Mouse (Mus musculus) B cell, adult (primary cell): Measurements from ENCODE around the gene Nfic. TPM values are rescaled to one million over a fixed set of nuclear protein-coding genes. Genes with fewer than 3 reads are reported as not detected.

Experiments
- total RNA-seq: library from RNA; stranded (reverse); gene quantifications from 4 replicates; pipeline ENCODE4 v1.2.4, GENCODE M21; 2023; ENCODE audit not compliant: inconsistent age

Nfic gene
- 15.2 to 21.2 TPM (median 16.2 TPM) in 4 replicates for total RNA-seq

DNA sequence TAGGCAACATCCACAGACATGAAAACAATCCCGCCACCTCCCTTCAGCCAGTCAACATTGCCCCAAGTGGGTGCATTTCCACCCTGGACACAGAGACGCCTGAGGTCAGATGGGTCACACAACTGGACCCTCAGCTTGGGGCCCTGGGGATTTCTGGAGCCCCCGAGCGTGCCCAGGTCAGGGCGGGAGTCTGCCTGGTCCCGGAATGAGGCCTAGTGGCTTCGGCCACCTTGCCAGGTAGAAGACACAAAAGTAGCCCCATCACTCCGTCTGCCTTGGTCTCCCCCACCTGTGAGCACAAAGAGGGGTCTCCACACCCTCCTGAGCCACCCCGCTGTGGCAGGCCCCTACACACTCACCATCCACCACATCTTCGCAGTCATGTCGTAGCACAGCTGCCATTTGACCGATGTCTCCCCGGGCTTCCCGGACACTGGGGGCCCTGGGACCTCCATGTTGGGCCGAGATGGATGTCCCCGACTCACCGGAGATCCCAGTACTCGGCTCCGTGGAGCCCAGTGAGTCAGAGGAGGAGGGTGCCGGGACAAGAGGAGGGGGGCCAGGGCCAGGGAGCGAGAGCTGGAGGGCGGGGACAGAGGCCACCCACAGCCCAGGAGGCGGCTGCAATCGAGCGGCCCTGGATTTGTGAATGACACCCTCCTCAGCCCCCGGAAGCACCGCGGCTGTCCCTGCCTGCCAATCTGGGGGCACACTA, at the start of gene Nfic:
Gene Nfic, minus strand, starts transcription at position 455 of the 715 bp plus-strand sequence.

DNA sequence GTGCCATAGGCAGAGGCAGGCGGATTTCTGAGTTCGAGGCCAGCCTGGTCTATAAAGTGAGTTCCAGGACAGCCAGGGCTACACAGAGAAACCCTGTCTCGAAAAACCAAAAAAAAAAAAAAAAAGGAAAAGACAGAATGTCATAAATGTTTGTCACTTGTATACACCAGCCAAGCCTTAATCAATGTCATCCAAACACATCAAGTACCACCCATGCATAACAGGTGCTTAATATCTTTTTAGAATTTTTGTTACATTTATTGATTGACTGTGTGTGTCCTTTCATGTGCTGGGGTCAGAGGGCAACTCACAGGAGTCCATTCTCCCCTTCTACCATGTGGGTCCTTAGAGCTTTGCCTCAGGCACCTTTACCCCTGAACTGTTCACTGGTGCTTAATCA, 44.6 kb upstream of the Nfic start, which contains the start of gene S1pr4:
Gene S1pr4, minus strand, starts transcription at position 101 of the 400 bp plus-strand sequence.

DNA sequence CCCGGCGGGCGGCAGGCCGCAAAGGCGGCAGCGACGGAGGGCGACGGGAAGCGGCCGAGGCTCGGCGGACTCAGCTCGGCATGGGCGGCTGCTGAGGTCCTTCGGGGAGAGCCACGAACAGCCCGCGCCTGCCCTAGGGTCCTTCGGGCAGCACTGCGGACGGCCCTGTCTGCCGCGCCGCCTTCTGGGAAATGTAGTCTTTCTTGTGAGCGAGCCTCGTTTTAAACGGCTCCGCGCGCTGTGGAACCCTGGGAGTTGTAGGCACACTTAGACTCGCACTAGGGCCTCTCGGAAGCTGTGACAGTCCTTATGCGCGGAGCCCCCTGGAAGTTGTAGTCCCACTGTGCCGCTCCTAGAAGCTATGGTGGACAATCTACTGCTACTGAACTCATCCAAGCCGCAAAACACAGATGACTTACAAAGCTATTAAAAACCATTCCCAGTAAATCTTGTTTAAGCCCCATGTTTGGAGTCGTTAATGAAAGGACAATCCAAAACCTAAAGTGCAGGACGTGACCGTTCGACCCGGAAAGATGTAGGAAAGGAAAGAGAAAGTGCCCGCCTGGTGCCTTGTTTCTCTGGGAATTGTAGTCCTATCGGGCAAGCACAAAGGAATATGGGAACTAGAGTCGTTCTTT, 40.9 kb upstream of the Nfic start, which contains the start of gene Ncln:
Gene Ncln, minus strand, starts transcription at position 129 of the 638 bp plus-strand sequence.

DNA sequence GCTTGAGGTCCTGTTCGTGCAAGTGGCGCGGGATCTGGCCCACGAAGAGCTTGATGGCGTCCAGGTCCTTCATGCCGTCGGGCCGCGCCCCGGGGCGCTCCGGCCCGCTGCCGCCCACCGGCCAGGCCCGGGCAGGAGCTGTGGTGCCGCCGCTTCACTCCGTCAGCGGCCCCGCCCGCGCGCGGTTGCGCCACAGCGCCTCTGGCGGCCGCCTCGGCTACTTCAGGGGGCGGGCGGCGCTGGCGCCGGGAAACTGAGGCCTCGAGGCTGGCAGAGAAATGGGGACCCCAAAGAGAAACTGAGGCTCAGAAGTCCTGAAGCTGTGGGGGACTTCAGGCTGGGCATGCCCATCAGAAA, 27.1 kb upstream of the Nfic start, which contains the start of gene Celf5:
Gene Celf5, minus strand, starts transcription at position 177 of the 357 bp plus-strand sequence.

DNA sequence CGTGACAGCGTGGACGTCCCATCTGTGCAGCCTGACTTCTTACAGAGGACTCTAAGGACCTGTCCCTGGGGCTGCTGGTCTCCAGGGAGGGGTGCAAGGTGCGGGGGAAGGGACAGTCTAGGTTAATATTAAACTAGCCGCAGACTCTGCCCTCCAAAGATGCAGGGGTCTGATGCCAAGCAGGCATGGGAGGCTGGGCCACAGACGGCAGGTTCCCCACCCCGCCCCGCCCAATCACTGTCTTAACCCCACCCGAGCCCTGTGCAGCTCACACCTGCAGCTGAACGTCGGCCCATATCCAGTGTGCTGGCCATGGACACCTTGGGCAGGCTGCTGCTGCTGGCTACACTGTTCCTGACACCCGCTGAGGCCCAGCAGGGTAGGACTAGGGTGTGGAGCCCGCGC, 62.7 kb downstream of the Nfic start, which contains the start of gene Smim24:
Gene Smim24, plus strand, starts transcription at position 271 of the 405 bp plus-strand sequence.

DNA sequence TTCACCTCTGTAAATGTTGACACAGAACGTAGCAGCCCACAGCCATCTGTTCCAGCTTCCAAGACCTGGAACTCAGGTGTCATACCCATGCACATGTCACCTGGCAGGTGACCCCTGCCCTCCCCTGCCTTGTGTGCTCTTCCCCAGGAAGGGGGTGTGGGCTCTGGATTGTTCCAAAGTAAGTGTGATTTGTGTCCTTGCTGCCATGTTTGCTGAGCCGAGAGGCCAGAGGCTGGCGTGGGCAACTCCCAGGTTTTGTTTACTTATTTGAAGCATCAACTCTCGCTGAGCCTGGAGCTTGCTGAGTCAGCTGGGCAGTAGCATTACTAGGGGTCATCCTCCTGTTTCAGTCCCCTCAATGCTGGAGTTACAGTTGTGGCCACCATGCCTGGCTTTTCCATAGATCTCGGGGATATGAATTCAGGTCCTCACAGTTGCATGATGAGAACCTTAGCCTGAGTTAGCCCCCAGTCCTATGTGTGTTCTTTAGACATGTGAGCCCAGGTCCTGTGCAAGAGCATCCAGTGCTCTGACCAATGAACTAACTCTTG, 66.9 kb downstream of the Nfic start, which contains the start of gene Gm48552:
Gene Gm48552, plus strand, starts transcription at position 501 of the 551 bp plus-strand sequence.

DNA sequence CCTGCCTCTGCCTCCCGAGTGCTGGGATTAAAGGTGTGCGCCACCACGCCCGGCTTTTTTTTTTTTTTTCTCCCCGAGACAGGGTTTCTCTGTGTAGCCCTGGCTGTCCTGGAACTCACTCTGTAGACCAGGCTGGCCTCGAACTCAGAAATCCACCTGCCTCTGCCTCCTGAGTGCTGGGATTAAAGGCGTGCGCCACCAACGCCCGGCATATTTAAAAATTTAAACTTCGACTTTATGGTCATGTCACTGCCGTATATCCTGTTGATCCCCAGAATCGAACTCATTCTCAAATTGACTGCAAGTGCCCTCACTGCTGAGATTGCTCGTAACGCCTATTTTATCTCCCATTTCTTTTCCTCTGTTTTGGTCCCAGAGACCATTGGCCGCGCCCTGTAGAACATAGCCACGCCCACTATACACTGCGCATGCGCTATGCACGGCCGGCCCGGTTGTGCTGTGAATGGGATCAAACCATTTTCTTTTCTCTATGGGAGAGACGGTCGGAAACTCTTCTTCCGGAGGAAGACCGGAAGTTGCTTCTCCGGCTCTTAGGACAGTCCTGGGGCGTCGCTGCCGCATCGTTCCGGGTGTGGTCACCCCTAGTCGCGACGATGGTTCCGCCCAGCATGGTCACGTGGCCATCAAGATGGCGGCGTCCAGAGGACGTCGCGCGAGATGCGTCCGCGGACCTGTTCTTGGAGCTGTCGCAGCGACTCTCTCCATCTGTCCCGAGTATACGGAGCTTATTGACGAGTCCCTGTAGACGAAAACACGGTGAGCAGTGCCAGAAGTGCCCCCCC, 71.4 kb downstream of the Nfic start, which contains the start of the genes Dohh and Gm48551:
Gene Dohh, plus strand, starts transcription at position 627 of the 803 bp plus-strand sequence.
Gene Gm48551, plus strand, starts transcription at position 665 of the 803 bp plus-strand sequence.

DNA sequence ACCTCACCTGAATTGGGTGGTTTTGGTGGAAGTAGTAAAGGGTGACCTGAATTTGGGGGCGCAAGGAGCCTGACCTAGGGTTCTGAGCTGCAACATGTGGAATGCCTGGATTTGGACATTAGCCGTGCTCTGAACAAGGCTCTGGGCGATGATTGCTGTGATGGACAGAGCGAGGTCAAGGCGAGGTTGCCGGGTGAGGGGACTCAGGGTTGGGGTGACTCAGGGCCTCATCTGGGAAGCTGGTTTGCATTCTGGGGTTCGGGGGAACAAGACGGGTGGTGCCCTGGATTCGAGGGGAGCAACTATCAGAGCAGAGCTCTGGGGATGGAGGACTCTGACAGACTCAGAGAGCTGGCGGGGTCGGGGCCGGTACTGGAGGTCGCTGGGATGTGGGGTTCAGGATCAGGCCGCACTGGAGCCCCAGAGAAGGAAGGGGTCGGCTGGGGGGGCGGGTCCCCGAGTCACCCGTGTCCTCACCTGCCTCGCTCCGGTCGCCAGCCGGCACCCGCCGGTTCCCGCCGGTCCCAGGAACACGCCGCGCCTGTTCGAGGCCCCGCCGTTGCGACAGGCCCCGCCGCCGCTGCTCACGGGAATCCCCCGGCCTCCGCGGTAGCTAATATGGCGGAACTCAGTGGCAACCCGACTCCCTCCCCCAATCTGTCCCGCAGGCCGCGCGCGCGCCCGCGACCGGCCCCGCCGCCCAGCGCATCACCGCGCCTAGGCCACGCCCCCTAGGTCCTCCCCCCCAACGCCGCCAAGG, 77.5 kb downstream of the Nfic start, which contains the start of gene Fzr1:
Gene Fzr1, minus strand, starts transcription at position 724 of the 760 bp plus-strand sequence.

DNA sequence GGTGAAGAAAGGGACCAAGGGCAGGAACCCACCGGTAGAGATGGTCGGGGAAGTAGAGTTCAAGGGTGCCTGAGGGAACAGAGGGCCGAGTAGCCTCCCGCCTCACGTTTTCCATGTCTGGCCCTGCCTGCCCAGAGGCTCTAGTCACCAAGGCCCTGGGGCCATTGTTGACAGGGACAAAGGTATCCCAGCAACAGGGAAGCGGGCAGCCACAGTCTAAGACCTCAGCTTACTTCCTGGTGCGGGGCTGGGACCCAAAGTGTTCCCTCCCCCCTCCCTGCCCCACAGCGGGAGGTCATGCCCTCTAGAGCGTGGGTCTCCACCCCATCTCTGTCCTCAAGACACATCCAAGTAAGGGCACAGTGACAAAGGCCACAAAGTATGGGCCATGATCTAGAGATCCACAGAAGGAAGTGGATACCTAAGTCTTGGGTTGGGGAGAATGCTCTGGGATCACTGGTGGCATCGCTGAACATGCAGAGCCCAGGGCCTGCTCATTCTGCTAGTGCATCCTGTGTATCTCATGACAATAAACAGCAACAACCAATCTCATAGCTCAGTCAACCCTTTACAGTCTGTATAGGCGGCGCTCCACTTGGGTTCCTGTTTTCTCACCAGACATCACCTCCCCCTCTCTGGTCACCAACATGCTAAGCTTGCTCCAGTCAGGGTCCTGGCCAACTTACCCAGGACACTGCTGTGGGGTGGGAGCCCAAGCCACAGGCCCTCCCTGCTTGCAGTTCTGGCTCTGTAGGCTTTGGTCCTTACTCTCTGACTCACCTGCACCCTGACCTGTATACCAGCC, 89.6 kb downstream of the Nfic start, which contains the start of gene 4930404N11Rik:
Gene 4930404N11Rik, minus strand, starts transcription at position 145 of the 805 bp plus-strand sequence.

DNA sequence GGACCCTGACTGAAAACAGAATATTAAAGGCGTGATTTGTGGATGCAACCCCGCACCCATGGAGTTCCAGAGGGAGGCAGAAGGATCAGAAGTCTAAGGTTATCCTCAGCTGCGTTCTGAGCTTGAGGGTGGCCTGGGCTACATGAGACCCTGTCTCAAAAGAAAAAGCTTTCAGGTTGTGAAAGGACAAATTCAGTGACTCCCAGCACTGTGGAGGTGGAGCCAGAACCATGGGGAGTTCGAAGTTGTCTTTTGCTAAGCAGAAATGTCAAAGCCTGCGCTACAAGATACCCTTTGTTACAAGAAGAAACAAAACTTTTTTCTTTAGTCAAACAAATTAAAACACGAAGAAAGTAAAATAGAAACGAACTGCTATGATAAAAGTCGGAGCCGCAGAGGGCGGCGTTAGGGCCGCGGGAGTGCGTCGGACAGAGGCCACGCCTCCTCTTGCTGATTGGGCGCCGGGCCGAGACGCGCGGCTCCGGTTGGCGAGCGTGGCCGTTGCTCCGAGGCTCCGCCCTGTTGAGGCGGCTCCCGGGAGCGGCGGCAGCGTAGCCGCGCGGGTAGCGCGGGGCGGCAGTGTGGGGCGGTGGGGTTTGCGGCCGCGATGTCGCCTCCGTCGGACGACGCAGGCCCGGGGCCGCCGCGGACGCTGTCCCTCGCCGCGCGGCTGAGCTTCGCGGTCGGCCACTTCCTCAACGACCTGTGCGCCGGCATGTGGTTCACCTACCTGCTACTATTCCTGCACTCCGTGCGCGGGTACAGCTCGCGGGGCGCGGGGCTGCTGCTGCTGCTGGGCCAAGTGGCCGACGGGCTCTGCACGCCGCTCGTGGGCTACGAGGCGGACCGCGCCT, 98.2 kb downstream of the Nfic start, which contains the start of gene Mfsd12:
Gene Mfsd12, plus strand, starts transcription at position 501 of the 854 bp plus-strand sequence.

DNA sequence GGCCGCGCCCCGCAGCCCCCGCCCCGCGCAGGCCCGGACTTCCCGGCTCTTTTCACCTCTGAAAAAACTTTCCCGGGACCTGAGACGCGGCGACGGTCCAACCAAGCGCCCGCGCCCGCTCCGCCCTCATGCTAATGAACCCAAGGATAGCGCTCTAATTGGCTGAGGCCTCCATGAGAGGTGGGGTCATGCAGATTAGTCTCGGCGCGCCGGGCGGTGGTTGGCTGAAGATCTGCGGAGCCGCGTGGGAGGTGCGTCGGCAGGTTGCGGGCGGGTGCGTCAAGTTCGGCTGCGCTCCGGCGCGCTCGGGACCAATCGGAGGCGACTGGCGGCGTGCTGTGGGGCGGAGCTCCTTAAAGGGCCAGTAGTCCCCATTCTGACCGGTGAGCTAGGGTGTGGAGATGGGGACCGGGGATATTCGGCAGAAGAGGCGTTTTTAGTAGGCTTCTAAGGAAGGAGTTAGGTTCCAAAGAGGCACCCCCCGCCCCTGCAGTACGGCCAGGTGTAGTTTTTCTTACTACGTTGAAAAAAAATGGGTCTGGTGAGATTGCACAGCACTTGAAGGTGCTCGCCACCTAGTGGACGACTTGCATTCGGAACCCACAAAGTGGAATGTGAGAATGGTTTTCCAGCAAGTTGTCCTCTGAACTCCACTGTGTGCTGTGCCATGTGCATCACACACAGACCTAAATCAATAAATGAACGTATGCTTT, 104.9 kb downstream of the Nfic start, which contains the start of gene Hmg20b:
Gene Hmg20b, minus strand, starts transcription at position 130 of the 713 bp plus-strand sequence.

Other genes with a start within 250 kb of the Nfic start
- not detected in 4 replicates for gene Atcay, start 224.8 kb downstream of the Nfic start, total RNA-seq
- gene Zfr2, start 222.5 kb downstream of the Nfic start, total RNA-seq, result 2.6 to 7.2 TPM (median 4.5 TPM) in 4 replicates
- 22.2 to 31.3 TPM (median 26.5 TPM) in 4 replicates for gene Matk, start 202.7 kb downstream of the Nfic start, total RNA-seq
- 128 to 138 TPM (median 136 TPM) in 4 replicates for gene Mrpl54, start 188.7 kb downstream of the Nfic start, total RNA-seq
- 41.2 to 44.0 TPM (median 42.6 TPM) in 4 replicates for gene Apba3, start 188.7 kb downstream of the Nfic start, total RNA-seq
- gene Tjp3, start 164.1 kb downstream of the Nfic start, total RNA-seq, result 12.7 to 18.0 TPM (median 17.5 TPM) in 4 replicates
- gene Pip5k1c, start 162.7 kb downstream of the Nfic start, total RNA-seq, result 150 to 166 TPM (median 155 TPM) in 4 replicates
- gene Cactin, start 134.5 kb downstream of the Nfic start, total RNA-seq, result 45.1 to 49.2 TPM (median 46.9 TPM) in 4 replicates
- gene Tbxa2r, start 126.9 kb downstream of the Nfic start, total RNA-seq, result 3.0 to 4.6 TPM (median 3.8 TPM) in 4 replicates
- gene Gipc3, start 112.4 kb downstream of the Nfic start, total RNA-seq, result 0.42 to 1.0 TPM (median 0.82 TPM) in 4 replicates
- 64.5 to 77.9 TPM (median 72.9 TPM) in 4 replicates for gene Hmg20b, start 105.2 kb downstream of the Nfic start, total RNA-seq
- gene Mfsd12, start 98.1 kb downstream of the Nfic start, total RNA-seq, result 9.2 to 15.5 TPM (median 12.6 TPM) in 4 replicates
- 5.8 to 7.9 TPM (median 7.7 TPM) in 4 replicates for gene 4930404N11Rik, start 89.8 kb downstream of the Nfic start, total RNA-seq
- gene Fzr1, start 77.1 kb downstream of the Nfic start, total RNA-seq, result 38.8 to 48.3 TPM (median 46.2 TPM) in 4 replicates
- 33.2 to 44.7 TPM (median 38.4 TPM) in 4 replicates for gene Dohh, start 71.2 kb downstream of the Nfic start, total RNA-seq
- gene Gm48551, start 71.2 kb downstream of the Nfic start, total RNA-seq, result 1.4 to 2.8 TPM (median 1.9 TPM) in 4 replicates
- 1.8 to 11.0 TPM (median 4.5 TPM) in 4 replicates for gene Gm48552, start 66.6 kb downstream of the Nfic start, total RNA-seq
- 4.3 to 7.4 TPM (median 6.4 TPM) in 4 replicates for gene Smim24, start 62.6 kb downstream of the Nfic start, total RNA-seq
- gene Celf5, start 27.1 kb upstream of the Nfic start, total RNA-seq, result 0.13 TPM in 1 of 4 replicates, not detected in the others
- gene Ncln, start 40.8 kb upstream of the Nfic start, total RNA-seq, result 110 to 118 TPM (median 115 TPM) in 4 replicates
- 50.5 to 55.7 TPM (median 53.1 TPM) in 4 replicates for gene S1pr4, start 44.5 kb upstream of the Nfic start, total RNA-seq
- 5.7 to 6.9 TPM (median 6.4 TPM) in 4 replicates for gene Gna15, start 68.6 kb upstream of the Nfic start, total RNA-seq
- 21.6 to 29.7 TPM (median 24.6 TPM) in 4 replicates for gene Gna11, start 89.6 kb upstream of the Nfic start, total RNA-seq
- gene Aes, start 103.9 kb upstream of the Nfic start, total RNA-seq, result 319 to 355 TPM (median 326 TPM) in 4 replicates
- 4.0 to 6.9 TPM (median 4.3 TPM) in 4 replicates for gene Tle2, start 118.9 kb upstream of the Nfic start, total RNA-seq
- gene Tle6, start 145.4 kb upstream of the Nfic start, total RNA-seq, result 0.74 to 1.9 TPM (median 1.7 TPM) in 3 of 4 replicates, not detected in the other
- gene BC025920, start 150.6 kb upstream of the Nfic start, total RNA-seq, result 2.0 to 4.7 TPM (median 2.9 TPM) in 4 replicates
- gene Sirt6, start 172.2 kb upstream of the Nfic start, total RNA-seq, result 18.6 to 26.0 TPM (median 23.9 TPM) in 4 replicates
- 2.6 to 3.3 TPM (median 2.7 TPM) in 4 replicates for gene Ankrd24, start 172.9 kb upstream of the Nfic start, total RNA-seq
- gene Gm10778, start 193.4 kb upstream of the Nfic start, total RNA-seq, result 1.5 to 2.7 TPM (median 2.1 TPM) in 4 replicates
- gene Zfp433, start 249.2 kb upstream of the Nfic start, total RNA-seq, result 7.6 to 12.4 TPM (median 8.3 TPM) in 4 replicates